Mouse (Mus musculus) heart, postnatal 0 days (tissue): Measurements from ENCODE around the gene Ccn2.

ENCODE experiments used
- CTCF ChIP-seq: IDR thresholded peaks from 2 replicates; pipeline ENCODE4 v1.5.1; 2016; ENCODE audit warnings: antibody characterized with exemption, control low read depth, low read depth
- EP300 ChIP-seq: IDR thresholded peaks from 2 replicates; pipeline ENCODE4 v1.6.1; 2016; ENCODE audit warnings: antibody characterized with exemption, low read depth

GRCm38 (mm10) chr10:24642796-24643580 is 47.7 kb downstream of the Ccn2 start:
- TF ChIP-seq CTCF, result no peak
- TF ChIP-seq EP300, result no peak
